Mouse (Mus musculus) embryonic facial prominence, embryonic 14.5 days (tissue): Measurements from ENCODE around the gene Mkln1. TPM values are rescaled to one million over a fixed set of nuclear protein-coding genes. Genes with fewer than 3 reads are reported as not detected.

Experiments
- polyA plus RNA-seq: library from polyadenylated mRNA; unstranded; fragments of >200 nt; fragmentation: Nextera tagmentation; extraction: Ambion mirVana; gene quantifications from 2 replicates; pipeline ENCODE4 v1.2.1, GENCODE M21; 2014

The Mkln1 gene
- polyA plus RNA-seq, 1 experiment from 2014 or later = 155 TPM

Other genes starting within 250 kb of the Mkln1 start
- gene Podxl, start 165.2 kb downstream of the Mkln1 start, polyA plus RNA-seq = 6.2 and 7.6 TPM in 2 replicates